Mouse (Mus musculus) thymus, adult 18-20 months (tissue): Measurements from ENCODE around the gene B3gnt2.

Experiments
- DNase-seq, 2 experiments: peaks; one replicate each; pipeline ENCODE4 v3.0.0; 2022; ENCODE audit warnings: mixed read lengths in 2 of 2

The B3gnt2 gene

GRCm38 (mm10) chr11:22719570-22719969 lies 141.2 kb downstream of the B3gnt2 start:
- DNase-seq, result no peak

GRCm38 (mm10) chr11:22718036-22718435 lies 142.7 kb downstream of the B3gnt2 start:
- DNase-seq, result no peak

DNA sequence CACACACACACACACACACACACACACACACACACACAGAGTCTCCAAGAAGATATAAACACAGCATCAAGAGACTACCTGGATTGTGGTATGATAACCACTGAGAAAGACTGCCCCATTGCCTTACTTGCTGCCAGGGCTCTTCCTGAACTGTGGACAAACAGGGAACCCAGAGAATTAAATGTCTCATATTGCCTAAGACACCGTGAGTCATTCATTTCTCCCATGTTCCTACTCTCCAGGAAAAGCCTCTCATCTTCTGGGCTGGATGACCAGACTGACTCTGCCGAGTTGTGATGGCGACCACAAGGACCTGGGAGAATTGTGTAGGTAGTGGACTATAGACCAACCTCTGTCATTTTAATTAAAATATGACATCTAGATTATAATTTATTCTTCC lies 149.4 kb downstream of the B3gnt2 start:
- DNase-seq, result no peak

GRCm38 (mm10) chr11:22710596-22710995 lies 150.2 kb downstream of the B3gnt2 start:
- peak; percentile 11 to 28 for DNase-seq
